Mouse (Mus musculus) megakaryocyte-erythroid progenitor cell, adult 5-6 weeks (primary cell): Measurements from ENCODE around the gene 2700049A03Rik. TPM values are rescaled to one million over a fixed set of nuclear protein-coding genes. Genes with fewer than 3 reads are reported as not detected.

ENCODE experiments used
- ATAC-seq: replicated peaks from 2 replicates; pipeline ENCODE4 v1.8.0; 2016; ENCODE audit warnings: mild to moderate bottlenecking, inconsistent platforms; ENCODE audit not compliant: severe bottlenecking, poor library complexity, low FRiP score, low TSS enrichment
- total RNA-seq, 2 experiments: library from RNA; stranded (forward) in 1 of 2; stranded (reverse) in 1 of 2; fragments of 200-1000, 215-1000 nt in 1 of 2; fragments of >200 nt in 1 of 2; fragmentation: Nextera tagmentation in 1 of 2; gene quantifications; 2 replicates each; pipeline ENCODE4 v1.2.3; 2014 to 2017

The 2700049A03Rik gene
- total RNA-seq, 2 experiments from 2014 or later, result 12.2 to 23.2 TPM

DNA sequence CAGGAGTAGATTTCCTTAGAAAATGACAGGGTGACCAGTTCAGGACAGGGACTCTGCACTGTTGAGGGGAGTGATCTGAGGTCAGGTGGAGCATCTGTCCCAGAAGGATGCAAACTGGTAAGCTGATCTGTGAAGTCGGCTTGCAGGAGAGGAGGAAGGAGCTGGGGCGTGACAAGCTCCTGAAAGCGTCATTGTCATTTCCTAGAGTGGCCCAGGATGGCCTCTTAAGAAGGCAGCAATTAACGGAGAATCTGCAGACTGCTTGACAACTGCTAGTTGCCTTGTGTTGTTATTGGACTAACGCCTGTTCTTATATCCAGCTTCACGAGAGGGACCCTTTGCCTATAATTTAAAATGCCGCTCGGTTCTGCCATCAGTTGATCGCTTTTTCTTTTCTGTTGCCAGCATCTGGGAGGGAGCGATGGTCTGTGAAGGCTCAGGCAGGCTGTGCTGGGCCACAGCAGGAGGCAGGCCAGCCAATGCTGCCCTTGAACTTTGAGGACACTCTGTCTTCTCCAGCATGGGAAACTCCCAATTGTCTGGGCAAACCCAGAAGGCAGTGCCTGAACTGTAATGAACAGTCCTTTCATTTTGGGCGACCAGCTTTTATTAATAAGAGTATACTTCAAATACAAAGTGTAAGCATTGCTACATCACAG, 116.0 kb downstream of the 2700049A03Rik start:
- ATAC-seq, result no peak

DNA sequence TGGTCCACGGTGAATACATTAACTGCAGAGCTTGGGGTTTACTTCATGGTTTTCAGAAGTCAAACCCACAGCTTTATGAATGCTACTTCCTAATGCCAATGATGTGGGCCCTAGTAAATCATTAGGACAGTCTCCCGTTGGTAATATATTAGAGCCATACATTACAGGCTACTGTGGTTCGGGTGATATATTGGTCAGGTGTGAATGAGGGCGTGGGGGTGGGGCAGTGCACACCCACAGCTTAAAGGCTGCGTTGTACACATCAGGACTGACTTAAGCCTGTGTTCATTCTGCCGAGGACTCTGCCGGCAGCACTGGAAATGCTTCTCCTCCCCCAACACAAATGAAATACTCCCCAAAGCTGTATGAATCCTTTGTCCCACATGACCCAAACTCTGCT, 118.1 kb downstream of the 2700049A03Rik start:
- no peak for ATAC-seq

DNA sequence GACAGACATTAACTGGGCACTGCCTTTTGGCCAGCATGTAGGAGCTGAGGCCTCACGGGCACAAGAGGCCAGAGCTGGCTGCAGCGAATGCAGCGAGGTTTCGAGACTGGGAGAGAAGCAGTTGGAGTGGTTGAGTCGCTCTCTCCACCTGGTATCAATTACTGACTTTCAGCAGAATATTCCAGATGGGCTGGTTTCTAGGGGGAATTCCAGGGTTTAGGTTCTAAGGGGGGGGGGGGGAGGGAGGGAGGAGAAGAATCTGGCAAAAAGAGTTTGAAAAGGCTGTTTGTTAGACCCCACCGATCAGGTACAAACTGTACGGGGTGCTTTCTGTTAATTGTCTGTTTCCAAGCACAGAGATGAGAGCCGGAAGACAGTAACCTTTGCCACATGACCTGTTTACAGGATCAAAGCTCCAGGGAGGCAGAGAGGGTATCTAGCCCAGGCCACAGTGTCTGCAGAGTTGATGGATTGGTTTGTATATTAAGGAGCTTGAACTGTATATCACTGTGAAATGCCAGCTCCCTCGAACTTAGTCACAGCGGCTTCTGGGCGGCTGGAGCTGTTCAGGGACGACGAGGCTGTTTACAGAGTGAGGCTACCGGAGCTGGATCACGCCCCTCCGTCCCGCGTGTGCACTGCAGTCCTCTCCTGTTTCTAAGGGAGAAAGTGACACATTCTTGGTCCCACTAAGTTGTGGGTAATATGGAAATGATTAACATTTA, 121.7 kb downstream of the 2700049A03Rik start:
- ATAC-seq, result no peak

DNA sequence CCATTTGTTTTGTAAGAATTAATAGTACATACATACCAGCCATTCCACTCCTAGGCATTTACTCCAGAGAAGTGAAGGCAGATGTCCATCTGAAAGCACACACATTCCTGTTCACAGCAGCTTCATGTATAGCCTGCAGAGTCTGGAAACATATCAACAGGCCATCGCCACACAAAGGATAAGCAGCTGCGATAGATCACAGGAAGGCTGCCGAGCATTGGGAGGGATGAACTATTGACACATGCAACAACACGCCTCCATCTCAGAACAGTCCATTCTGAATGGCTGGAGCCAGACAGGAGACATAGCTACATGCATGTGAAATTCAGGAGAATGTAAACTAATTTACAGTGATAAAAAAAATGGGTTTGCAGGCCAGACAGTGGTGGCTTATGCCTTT, 127.6 kb downstream of the 2700049A03Rik start:
- ATAC-seq, result no peak

DNA sequence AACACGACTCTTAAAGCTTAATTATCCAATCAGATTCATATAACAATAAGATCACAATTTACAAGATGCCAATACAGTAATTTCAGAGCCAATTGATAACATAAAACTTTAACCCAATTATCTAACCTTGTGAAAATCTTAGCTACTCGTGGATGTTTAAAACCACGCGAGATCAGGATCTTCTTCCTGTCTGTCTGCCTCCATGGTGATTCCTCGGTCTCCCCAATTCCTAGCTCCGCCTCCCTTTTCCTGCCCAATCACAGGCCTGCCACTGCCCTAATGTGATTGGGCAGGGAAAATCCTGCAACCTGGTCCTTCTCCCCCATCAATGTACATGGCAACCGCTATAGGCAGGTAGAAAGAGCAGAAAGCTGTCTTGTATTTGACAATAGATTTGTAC, 132.7 kb downstream of the 2700049A03Rik start:
- no peak for ATAC-seq

DNA sequence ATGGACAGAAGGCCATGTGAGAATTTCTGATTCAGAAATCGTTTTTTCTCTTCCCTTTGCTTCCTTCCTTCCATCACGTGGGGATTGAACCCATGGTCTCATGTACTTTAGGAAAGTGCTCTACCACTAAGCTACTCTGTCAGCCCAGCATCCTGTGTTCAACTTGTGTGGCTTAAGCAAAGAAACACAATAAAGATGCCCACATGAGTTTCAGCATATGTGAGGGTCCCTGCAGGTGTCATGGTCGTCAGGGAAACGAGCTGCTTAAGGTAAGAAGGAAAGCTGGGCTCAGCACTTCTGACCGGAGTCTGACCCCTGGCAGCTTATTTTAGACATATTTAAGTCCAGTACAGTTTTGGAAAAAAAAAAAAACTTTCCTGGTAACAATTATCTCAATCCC, 134.5 kb downstream of the 2700049A03Rik start:
- ATAC-seq, result no peak

DNA sequence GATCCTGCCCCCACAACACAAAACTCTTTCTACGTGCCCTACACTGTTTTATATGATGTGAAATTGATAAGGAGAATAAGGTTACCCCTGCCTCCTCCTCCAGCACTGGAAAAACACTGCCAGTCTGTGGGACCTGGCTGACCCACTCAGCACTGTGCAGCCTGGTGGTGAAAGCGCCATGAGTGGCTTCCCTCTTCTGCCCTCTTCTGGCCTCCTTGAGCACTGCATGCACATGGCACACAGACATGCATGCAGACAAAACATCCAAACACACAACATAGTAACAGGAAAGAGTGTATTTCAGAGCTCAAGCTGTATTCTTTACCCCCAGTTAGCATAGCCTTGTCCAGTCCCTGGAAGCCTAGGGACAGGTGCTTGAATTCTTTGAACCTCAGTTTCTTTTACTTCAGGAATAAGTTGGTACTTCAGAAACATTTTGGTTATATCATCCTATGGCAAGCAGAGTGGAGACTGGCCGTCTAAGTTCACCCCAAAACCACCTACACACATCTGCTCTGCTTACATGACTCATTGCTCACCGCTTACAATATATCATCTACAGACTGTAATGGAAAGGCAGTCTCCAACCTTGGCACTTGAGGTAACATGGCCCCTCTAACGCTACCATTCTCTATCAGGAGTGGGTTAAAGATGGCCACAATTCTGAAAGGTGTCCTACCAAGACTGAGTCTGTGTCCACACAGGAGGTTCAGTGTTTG, 138.0 kb downstream of the 2700049A03Rik start:
- no peak for ATAC-seq

DNA sequence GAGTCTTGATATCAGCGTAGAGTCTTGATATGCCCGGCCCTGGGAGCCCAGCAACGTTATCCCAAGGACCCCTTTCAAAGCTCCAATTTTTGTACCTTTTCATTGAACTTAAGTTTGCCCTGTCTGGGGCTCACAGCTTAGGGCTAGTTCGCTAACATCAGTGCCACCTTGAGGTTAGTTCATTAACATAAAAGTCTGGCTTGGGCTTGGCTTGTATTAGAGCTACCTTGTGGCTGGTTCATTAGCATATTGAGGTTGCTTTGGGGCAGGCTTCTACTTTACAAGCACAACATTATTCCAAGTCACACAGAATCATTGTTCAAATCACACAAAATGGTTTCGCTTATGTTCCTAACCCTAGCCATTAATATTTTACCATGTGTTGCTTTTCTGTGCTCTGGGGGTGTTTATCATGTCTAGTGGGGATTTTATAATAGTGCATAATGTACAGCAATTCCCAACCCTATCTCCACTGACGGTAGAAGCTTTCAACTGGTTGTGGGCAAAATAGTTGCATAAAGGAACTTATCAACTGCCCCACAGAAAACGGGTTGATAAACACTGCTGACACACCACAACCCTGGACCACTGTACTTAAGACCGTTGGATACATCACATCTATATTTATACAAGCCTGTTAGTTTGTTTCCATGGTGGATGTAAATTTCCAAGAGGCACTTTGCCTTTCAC, 139.4 kb downstream of the 2700049A03Rik start:
- peak; percentile 74 for ATAC-seq

DNA sequence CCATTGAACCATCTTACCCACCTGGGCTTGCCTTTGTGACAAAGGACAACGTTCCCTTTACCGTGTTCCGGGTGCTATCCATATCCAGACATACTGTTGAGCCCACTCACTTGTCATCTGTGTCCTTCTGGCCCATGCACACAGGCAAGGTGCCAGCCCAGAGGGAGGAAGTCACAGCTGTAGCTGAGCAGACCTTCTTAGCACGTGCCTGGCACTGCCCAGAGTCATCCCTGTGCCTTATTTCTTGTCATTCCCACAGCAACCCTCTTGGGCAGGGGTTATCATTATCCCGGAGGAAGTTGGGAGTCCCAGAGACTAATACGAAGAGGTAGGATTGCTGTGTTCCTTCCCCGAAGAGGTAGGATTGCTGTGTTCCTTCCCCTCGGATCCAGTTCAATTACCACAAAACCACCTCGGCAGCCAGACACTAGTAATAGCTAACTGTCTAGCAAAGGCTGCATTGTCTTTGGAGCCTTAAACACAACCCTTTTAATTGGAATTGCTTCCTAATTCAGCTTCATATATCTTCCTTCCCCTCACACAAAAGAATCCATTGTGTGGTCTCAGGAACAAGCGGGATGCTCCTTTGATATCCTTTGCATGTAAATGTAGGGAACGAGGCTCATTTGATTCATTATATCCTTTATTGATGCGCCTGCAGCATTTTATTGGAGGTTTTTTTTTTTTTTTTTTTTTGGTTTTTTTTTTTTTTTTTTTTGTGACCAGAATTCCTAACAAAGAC, 143.0 kb downstream of the 2700049A03Rik start:
- ATAC-seq, result no peak

DNA sequence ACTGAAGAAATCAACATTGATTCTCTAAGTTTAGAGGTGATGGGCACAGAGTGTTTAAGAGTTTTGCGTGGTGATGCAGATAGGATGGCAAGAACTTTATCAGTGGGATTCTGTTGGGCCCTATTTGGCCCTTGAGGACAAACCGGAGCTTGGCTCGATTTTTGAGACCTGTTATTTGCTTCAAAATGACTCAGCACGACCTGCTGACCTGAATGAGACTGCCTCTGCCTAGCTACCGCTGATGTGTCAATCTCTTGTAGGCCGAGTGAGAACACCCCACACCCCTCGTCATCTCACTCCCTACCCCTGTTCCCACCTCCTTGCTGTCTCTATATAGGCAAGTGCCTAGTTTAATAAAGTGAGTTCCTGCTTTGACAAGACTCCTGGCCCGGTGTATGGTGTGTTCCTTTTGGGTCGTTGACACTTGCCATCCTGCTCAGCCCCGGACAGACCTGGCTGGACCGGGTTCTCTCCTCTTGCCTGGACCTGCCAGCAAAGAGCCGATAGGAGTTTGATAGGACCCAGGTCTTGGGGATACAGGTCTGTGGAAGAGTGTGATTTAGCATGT, 144.6 kb downstream of the 2700049A03Rik start:
- no peak for ATAC-seq

DNA sequence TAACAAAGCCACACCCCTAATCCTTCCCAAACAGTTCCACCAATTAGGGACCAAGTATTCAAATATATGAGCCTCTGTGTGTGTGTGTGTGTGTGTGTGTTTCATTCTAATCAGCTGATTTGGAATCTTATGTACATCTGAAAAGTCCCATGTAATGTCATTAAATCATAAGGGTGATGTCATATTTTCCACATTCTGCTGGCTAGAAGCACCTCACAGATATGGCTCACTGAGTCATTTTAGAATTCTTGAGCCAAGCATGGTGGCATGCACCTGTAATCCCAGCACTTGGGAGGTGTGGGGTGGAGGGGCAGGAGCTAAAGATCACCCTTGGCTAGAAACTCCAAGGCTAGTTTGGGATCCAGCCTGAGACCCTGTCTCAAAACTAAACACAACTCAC, 148.8 kb downstream of the 2700049A03Rik start:
- no peak for ATAC-seq

DNA sequence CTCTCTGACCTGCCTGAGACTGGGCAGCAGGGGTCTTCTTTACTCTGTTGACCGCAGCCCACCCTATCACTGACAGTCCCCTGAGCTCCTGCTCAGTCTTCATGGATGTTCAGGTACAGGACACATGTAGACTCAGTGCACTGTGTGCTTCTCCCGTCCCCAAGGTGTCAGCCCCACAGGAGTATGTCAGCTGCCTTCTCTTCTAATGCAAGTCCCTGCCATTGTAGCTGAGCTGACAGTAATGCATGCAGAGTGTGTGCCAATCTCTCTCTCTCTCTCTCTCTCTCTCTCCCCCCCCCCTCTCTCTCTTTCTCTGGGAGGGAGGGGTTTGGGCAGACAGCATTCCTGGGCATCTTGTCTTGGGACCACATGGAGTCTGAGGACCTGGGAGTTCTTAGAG, 153.8 kb downstream of the 2700049A03Rik start:
- no peak for ATAC-seq

Other genes with a start within 250 kb of the 2700049A03Rik start
- 52.7 and 85.1 TPM in 2 replicates for gene Actr10, start 199.0 kb upstream of the 2700049A03Rik start, total RNA-seq (2014; fragmentation: Nextera tagmentation)
- 54.8 and 65.0 TPM in 2 replicates for gene Actr10, start 199.0 kb upstream of the 2700049A03Rik start, total RNA-seq (2017)
- gene Psma3, start 162.2 kb upstream of the 2700049A03Rik start, total RNA-seq (2014; fragmentation: Nextera tagmentation), result 335 and 399 TPM in 2 replicates
- gene Psma3, start 162.2 kb upstream of the 2700049A03Rik start, total RNA-seq (2017), result 428 and 450 TPM in 2 replicates
- 23.4 and 36.3 TPM in 2 replicates for gene Arid4a, start 120.9 kb upstream of the 2700049A03Rik start, total RNA-seq (2014; fragmentation: Nextera tagmentation)
- 58.0 and 58.9 TPM in 2 replicates for gene Arid4a, start 120.9 kb upstream of the 2700049A03Rik start, total RNA-seq (2017)
- gene Tomm20l, start 25.4 kb upstream of the 2700049A03Rik start, total RNA-seq (2014; fragmentation: Nextera tagmentation), result not detected in 2 replicates
- gene Tomm20l, start 25.4 kb upstream of the 2700049A03Rik start, total RNA-seq (2017), result not detected in 2 replicates
- 113 and 144 TPM in 2 replicates for gene Timm9, start 164 bp upstream of the 2700049A03Rik start, total RNA-seq (2014; fragmentation: Nextera tagmentation)
- 93.4 and 95.5 TPM in 2 replicates for gene Timm9, start 164 bp upstream of the 2700049A03Rik start, total RNA-seq (2017)
- 1.0 and 1.3 TPM in 2 replicates for gene Dact1, start 173.0 kb downstream of the 2700049A03Rik start, total RNA-seq (2014; fragmentation: Nextera tagmentation)
- 0.47 and 1.9 TPM in 2 replicates for gene Dact1, start 173.0 kb downstream of the 2700049A03Rik start, total RNA-seq (2017)